Mouse (Mus musculus) liver, adult 2 months (tissue): ENCODE data around the gene Patz1.

Source experiments
- CTCF ChIP-seq: fragments of 200-500 bp; IDR thresholded peaks from 2 replicates; pipeline ENCODE4 v1.5.1; 2011; ENCODE audit warnings: low read depth, low read length, control low read depth
- POLR2A ChIP-seq: fragments of 200-500 bp; IDR thresholded peaks from 2 replicates; pipeline ENCODE4 v1.6.1; 2011; ENCODE audit warnings: low read length, control low read depth; ENCODE audit not compliant: insufficient read depth; ENCODE audit errors: extremely low read depth

- TF ChIP-seq CTCF (no peak), POLR2A (no peak)
These were observed 29.6 kb downstream of the Patz1 start for GRCm38 (mm10) chr11:3318286-3318685.
